Mouse (Mus musculus) lung, postnatal 0 days (tissue): Measurements from ENCODE around the gene Pafah1b3.
"Not testable (repeated sequence)": the region's sequence is repeated elsewhere in the genome, so short reads cannot be mapped to it uniquely, and the experiment has no call there.

Experiments used
- CTCF ChIP-seq: IDR thresholded peaks from 2 replicates; pipeline ENCODE4 v1.5.1; 2016; ENCODE audit warnings: antibody characterized with exemption, mild to moderate bottlenecking
- EP300 ChIP-seq: IDR thresholded peaks from 2 replicates; pipeline ENCODE4 v1.6.1; 2016; ENCODE audit warnings: antibody characterized with exemption, mild to moderate bottlenecking, control low read depth

- TF ChIP-seq CTCF, EP300: not testable (repeated sequence)
Observed at GRCm38 (mm10) chr7:25265743-25266142, 32.0 kb downstream of the Pafah1b3 start.
